Mouse (Mus musculus) thymus, postnatal 36 days (tissue): Measurements from ENCODE around the gene Galnt2.

ENCODE experiments used
- DNase-seq, 2 experiments: peaks; one replicate each; pipeline ENCODE4 v3.0.0; 2022; ENCODE audit warnings: mixed read lengths in 2 of 2

Galnt2 gene

DNA sequence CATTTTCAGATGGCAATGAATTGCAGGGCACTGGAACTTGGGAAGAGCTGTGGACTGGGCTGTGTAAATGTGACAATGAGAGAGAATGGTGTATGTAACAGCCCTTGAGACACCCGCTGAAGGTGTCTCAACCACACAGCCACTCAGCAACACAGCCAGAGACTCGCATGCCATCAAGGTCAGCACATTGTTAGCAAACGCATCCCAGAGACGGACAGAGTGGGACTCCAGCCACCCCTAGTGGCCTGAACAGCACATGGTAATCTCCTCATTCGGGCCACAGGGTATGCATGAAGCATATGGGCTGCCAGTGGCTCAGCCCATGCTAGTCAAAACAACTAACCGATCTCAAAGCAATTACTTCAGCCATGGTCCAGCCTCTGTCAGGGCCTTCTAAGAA lies 148.1 kb downstream of the Galnt2 start:
- DNase-seq: no peak

DNA sequence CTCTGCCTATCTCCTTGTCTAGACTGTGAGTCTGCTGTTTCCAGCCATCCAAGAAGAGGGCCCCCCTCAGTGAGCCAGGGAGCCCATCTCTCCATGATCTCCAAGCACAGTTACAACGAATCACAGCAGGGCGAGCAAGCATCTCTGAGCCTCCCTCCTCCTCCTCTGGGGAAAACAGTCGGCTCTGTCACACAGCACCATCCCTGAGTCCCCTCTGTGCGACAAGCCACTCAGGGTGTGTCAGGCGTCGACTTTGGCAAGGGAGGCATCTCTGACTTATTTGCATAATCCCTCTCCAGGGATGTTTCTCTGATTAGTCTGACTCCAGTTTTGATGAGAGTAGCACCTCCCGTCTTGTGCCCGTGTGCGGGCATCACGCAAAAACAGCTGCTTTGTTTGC lies 151.0 kb downstream of the Galnt2 start:
- no peak for DNase-seq

DNA sequence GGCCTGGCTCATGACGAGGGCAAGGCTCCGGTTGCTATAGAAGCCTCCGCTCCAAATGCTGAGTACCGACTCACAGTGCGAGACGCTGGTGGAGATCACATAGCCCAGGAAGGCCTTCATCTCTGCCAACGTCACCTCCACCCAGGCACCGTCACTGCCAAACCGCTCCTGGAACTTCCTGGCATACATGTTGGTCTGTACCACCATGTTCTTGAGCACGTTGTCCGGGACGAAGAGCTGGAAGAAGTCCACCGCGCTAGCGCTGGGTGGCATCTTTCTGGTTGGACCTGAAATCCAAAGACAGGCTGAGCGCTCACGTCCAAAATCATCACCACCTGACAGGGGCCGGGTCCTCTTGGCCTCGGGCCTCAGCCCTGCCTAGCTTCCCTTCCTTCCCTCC lies 153.1 kb downstream of the Galnt2 start:
- no peak for DNase-seq

GRCm38 (mm10) chr8:124386225-124386899 lies 155.2 kb downstream of the Galnt2 start:
- no peak for DNase-seq

DNA sequence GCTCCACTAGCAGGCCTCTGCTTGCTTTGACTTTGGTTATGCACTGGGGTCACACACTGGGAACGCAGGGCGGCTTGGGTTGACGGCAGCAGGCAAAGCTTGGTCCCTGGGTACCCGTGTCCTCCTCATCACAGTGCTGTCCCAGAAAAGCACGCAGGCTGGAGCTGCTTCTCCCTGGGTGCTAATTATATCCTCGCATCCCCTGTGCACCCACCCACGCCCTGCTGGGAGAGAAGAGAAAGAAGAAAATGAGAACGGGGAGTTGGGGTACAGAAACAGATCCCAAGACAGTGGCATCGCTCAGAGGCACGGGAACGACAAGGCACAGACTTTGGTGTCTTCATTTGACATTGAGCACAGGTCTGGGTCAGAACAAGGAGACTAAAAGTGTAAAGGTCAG lies 158.3 kb downstream of the Galnt2 start:
- DNase-seq: no peak

- DNase-seq: no peak
Observed at GRCm38 (mm10) chr8:124391191-124391590, 160.0 kb downstream of the Galnt2 start.

- DNase-seq: no peak
Observed at GRCm38 (mm10) chr8:124392271-124393012, 161.3 kb downstream of the Galnt2 start.

GRCm38 (mm10) chr8:124393013-124393412 lies 161.8 kb downstream of the Galnt2 start:
- DNase-seq: no peak

DNA sequence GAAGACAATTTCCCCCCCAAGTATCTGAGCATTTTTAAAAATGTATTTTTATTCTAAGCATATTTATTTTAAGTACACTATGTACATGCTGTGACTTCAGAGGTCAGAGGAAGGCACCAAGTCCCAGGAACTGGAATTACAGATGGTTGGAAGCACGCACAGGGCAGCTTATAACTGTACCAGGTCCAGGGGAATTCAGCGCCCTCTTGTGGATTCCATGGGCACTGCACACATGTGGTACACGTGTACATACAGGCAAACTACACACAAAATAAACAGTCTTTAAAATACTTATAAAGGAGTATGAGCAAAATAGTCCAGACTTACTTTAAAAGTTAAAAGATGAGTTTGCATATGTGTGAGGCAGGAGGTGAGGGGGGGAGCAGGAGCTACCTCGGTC lies 162.7 kb downstream of the Galnt2 start:
- DNase-seq: no peak

GRCm38 (mm10) chr8:124394951-124395350 lies 163.8 kb downstream of the Galnt2 start:
- no peak for DNase-seq
